Mouse (Mus musculus) brain, embryonic 18.5 days (tissue): Measurements from ENCODE around the gene Fam13a.

ENCODE experiments used
- DNase-seq: peaks from one replicate; pipeline ENCODE4 v3.0.0-alpha.2; 2012; ENCODE audit warnings: low read depth, low spot score

The Fam13a gene

GRCm38 (mm10) chr6:58933189-58933913 lies 91.0 kb downstream of the Fam13a start:
- DNase-seq = peak; percentile 91

GRCm38 (mm10) chr6:58932515-58933188 lies 91.7 kb downstream of the Fam13a start:
- DNase-seq = no peak

- no peak for DNase-seq
These were observed 93.2 kb downstream of the Fam13a start for GRCm38 (mm10) chr6:58931149-58931548.

GRCm38 (mm10) chr6:58929911-58930431 lies 94.4 kb downstream of the Fam13a start:
- DNase-seq = no peak

- no peak for DNase-seq
These were observed 96.5 kb downstream of the Fam13a start for GRCm38 (mm10) chr6:58927881-58928280.

GRCm38 (mm10) chr6:58922511-58922910 lies 101.8 kb downstream of the Fam13a start:
- DNase-seq = no peak

GRCm38 (mm10) chr6:58921623-58922022 lies 102.7 kb downstream of the Fam13a start:
- DNase-seq = no peak

- DNase-seq = no peak
These were observed 103.6 kb downstream of the Fam13a start for GRCm38 (mm10) chr6:58920735-58921134.

GRCm38 (mm10) chr6:58916498-58916897 lies 107.9 kb downstream of the Fam13a start:
- no peak for DNase-seq

GRCm38 (mm10) chr6:58913971-58914370 lies 110.4 kb downstream of the Fam13a start:
- DNase-seq = no peak

GRCm38 (mm10) chr6:58913551-58913950 lies 110.8 kb downstream of the Fam13a start:
- DNase-seq = no peak

GRCm38 (mm10) chr6:58912842-58913241 lies 111.5 kb downstream of the Fam13a start:
- DNase-seq = no peak

GRCm38 (mm10) chr6:58907791-58908190 lies 116.6 kb downstream of the Fam13a start:
- no peak for DNase-seq

- no peak for DNase-seq
These were observed 117.0 kb downstream of the Fam13a start for GRCm38 (mm10) chr6:58907336-58907735.

GRCm38 (mm10) chr6:58906852-58907261 lies 117.5 kb downstream of the Fam13a start, which contains the start of gene Nap1l5:
TSS of gene Nap1l5 (minus strand) at chr6:58907076.
- DNase-seq = peak; percentile 43

GRCm38 (mm10) chr6:58904551-58904950 lies 119.8 kb downstream of the Fam13a start:
- no peak for DNase-seq

- peak; percentile 59 for DNase-seq
These were observed 121.2 kb downstream of the Fam13a start for GRCm38 (mm10) chr6:58903171-58903570.

- DNase-seq = no peak
These were observed 123.8 kb downstream of the Fam13a start for GRCm38 (mm10) chr6:58900536-58900935.

- DNase-seq = no peak
These were observed 125.3 kb downstream of the Fam13a start for GRCm38 (mm10) chr6:58899076-58899475.

GRCm38 (mm10) chr6:58896648-58897047 lies 127.7 kb downstream of the Fam13a start:
- DNase-seq = no peak

- no peak for DNase-seq
These were observed 129.4 kb downstream of the Fam13a start for GRCm38 (mm10) chr6:58894994-58895393.

GRCm38 (mm10) chr6:58893307-58893706 lies 131.0 kb downstream of the Fam13a start:
- no peak for DNase-seq

- no peak for DNase-seq
These were observed 134.4 kb downstream of the Fam13a start for GRCm38 (mm10) chr6:58889917-58890316.
